Mouse (Mus musculus) neural tube, embryonic 13.5 days (tissue): ENCODE measurements around the gene Fbxo44. TPM values are rescaled to one million over a fixed set of nuclear protein-coding genes. Genes with fewer than 3 reads are reported as not detected.
A peak's percentile ranks its signal among the peaks of the same experiment; 100 is the strongest.
"Not testable (repeated sequence)": the region's sequence is repeated elsewhere in the genome, so short reads cannot be mapped to it uniquely, and the experiment has no call there.

Source experiments
- ATAC-seq: fragments of 200-750 bp; cut with Nextera tagmentation; 2 replicates; pipeline ENCODE4 v1.8.0; 2017; ENCODE audit warnings: low read depth, mild to moderate bottlenecking, moderate TSS enrichment, moderate library complexity
- H3K27ac ChIP-seq: fragments of 300-500 bp; sonication (generic); replicated peaks from 2 replicates; pipeline ENCODE4 v1.5.1; 2015; ENCODE audit warnings: moderate library complexity, mild to moderate bottlenecking, inconsistent platforms
- H3K27me3 ChIP-seq: fragments of 300-500 bp; sonication (generic); 2 replicates; pipeline ENCODE4 v1.6.1; 2015; ENCODE audit warnings: mild to moderate bottlenecking, inconsistent platforms
- H3K36me3 ChIP-seq: fragments of 300-500 bp; sonication (generic); 2 replicates; pipeline ENCODE4 v1.6.1; 2015; ENCODE audit warnings: mild to moderate bottlenecking, inconsistent platforms
- H3K4me1 ChIP-seq: fragments of 300-500 bp; sonication (generic); replicated peaks from 2 replicates; pipeline ENCODE4 v1.6.1; 2015; ENCODE audit warnings: inconsistent platforms
- H3K4me2 ChIP-seq: fragments of 300-500 bp; sonication (generic); 2 replicates; pipeline ENCODE4 v1.6.1; 2015; ENCODE audit warnings: inconsistent platforms, mild to moderate bottlenecking, moderate library complexity
- H3K4me3 ChIP-seq: fragments of 300-500 bp; sonication (generic); 2 replicates; pipeline ENCODE4 v1.5.1; 2015; ENCODE audit warnings: mild to moderate bottlenecking, inconsistent platforms
- H3K9ac ChIP-seq: fragments of 300-500 bp; sonication (generic); 2 replicates; pipeline ENCODE4 v1.6.1; 2015; ENCODE audit warnings: moderate library complexity, mild to moderate bottlenecking, inconsistent platforms
- H3K9me3 ChIP-seq: fragments of 300-500 bp; sonication (generic); 2 replicates; pipeline ENCODE4 v1.6.1; 2016; ENCODE audit warnings: inconsistent platforms
- WGBS: fragments of 180-500 bp; shearing (Covaris S2); methylation state at CpG from one replicate; pipeline ENCODE4 v1.1.7; 2015; 5-methylcytosine and 5-hydroxymethylcytosine counted together
- polyA plus RNA-seq: library from polyadenylated mRNA; unstranded; fragments of >200 nt; fragmentation: Nextera tagmentation; extraction: Ambion mirVana; gene quantifications from 2 replicates; pipeline ENCODE4 v1.2.1, GENCODE M21; 2015

Gene Fbxo44
- 81.4 and 87.6 TPM in 2 replicates for polyA plus RNA-seq

GRCm38 (mm10) chr4:148160436-148161390, at the start of gene Fbxo44, which contains the start of gene Fbxo2:
Fbxo44 (minus strand) TSS chr4:148160482.
Fbxo2 (plus strand) TSS chr4:148160621.
- ATAC-seq, result peak; percentile 81
- Histone ChIP-seq H3K36me3 (peaks cover 19% of the 10 kb centered on the region), H3K27me3 (peaks cover 50% of the 10 kb centered on the region), H3K4me1 (peaks cover 55% of the 10 kb centered on the region), H3K9ac (peak within 1 kb of the TSS; percentile 93), H3K4me3 (peak within 1 kb of the TSS; percentile 78), H3K9me3 (no peaks in the 10 kb centered on the region), H3K4me2 (peak within 1 kb of the TSS; percentile 90), H3K27ac (peak within 1 kb of the TSS; percentile 93)
- 1% methylated on average over 42 of the region's 43 CpGs for WGBS

- no peak for ATAC-seq
- WGBS, result 36% methylated on average over 6 of the region's 6 CpGs
- no peak overlapping the region for H3K4me2 ChIP-seq
Observed at GRCm38 (mm10) chr4:148204873-148205232, 44.6 kb upstream of the Fbxo44 start.

GRCm38 (mm10) chr4:148204061-148204872, 44.0 kb upstream of the Fbxo44 start:
- Histone ChIP-seq H3K4me2 (no peak overlapping the region), H3K9me3 (no peaks in the 10 kb centered on the region), H3K4me3 (no peak overlapping the region), H3K27me3 (no peaks in the 10 kb centered on the region), H3K27ac (peak overlapping the region; percentile 68), H3K9ac (no peak overlapping the region), H3K4me1 (peaks cover 25% of the 10 kb centered on the region), H3K36me3 (no peaks in the 10 kb centered on the region)
- no peak for ATAC-seq
- 55% methylated on average over 15 of the region's 15 CpGs for WGBS

More at GRCm38 (mm10) chr4:148204873-148205232, 44.6 kb upstream of the Fbxo44 start:
- H3K9ac ChIP-seq, result no peak overlapping the region
- H3K4me1 ChIP-seq, result peaks cover 24% of the 10 kb centered on the region
- no peaks in the 10 kb centered on the region for H3K9me3 ChIP-seq
- no peaks in the 10 kb centered on the region for H3K36me3 ChIP-seq
- no peak overlapping the region for H3K4me3 ChIP-seq
- peak overlapping the region; percentile 68 for H3K27ac ChIP-seq
- no peaks in the 10 kb centered on the region for H3K27me3 ChIP-seq

- Histone ChIP-seq H3K27ac (no peak overlapping the region), H3K4me3 (no peak overlapping the region), H3K9ac (no peak overlapping the region), H3K4me2 (no peak overlapping the region), H3K36me3 (no peaks in the 10 kb centered on the region), H3K4me1 (peaks cover 32% of the 10 kb centered on the region), H3K9me3 (no peaks in the 10 kb centered on the region), H3K27me3 (no peaks in the 10 kb centered on the region)
- no peak for ATAC-seq
- WGBS, result 91% methylated on average over 2 of the region's 2 CpGs
Observed at GRCm38 (mm10) chr4:148203557-148203956, 43.3 kb upstream of the Fbxo44 start.

- H3K36me3 ChIP-seq, result no peaks in the 10 kb centered on the region
- WGBS, result 13% methylated on average over 10 of the region's 10 CpGs
- peaks cover 17% of the 10 kb centered on the region; the same call in 1 of the 2 replicates for H3K4me1 ChIP-seq
- H3K27ac ChIP-seq, result peak overlapping the region; percentile 46; the same call in 1 of the 2 replicates
- no peak overlapping the region for H3K4me2 ChIP-seq
- H3K9ac ChIP-seq, result peak overlapping the region; percentile 35; the same call in 1 of the 2 replicates
- no peak for ATAC-seq
- no peak overlapping the region for H3K4me3 ChIP-seq
- H3K9me3 ChIP-seq, result no peaks in the 10 kb centered on the region
- H3K27me3 ChIP-seq, result no peaks in the 10 kb centered on the region
Observed at GRCm38 (mm10) chr4:148198721-148199120, 38.4 kb upstream of the Fbxo44 start.

- no peak overlapping the region for H3K4me3 ChIP-seq
- H3K9me3 ChIP-seq, result no peaks in the 10 kb centered on the region
- H3K36me3 ChIP-seq, result no peaks in the 10 kb centered on the region
- peaks cover 17% of the 10 kb centered on the region for H3K4me1 ChIP-seq
- H3K4me2 ChIP-seq, result no peak overlapping the region
- no peak overlapping the region for H3K27ac ChIP-seq
- ATAC-seq, result no peak
- peaks cover 5% of the 10 kb centered on the region; the same call in 1 of the 2 replicates for H3K27me3 ChIP-seq
- H3K9ac ChIP-seq, result no peak overlapping the region; the same call in 1 of the 2 replicates
Observed at GRCm38 (mm10) chr4:148194400-148194799, 34.1 kb upstream of the Fbxo44 start.

GRCm38 (mm10) chr4:148192707-148193245, 32.5 kb upstream of the Fbxo44 start:
- Histone ChIP-seq H3K9me3 (no peaks in the 10 kb centered on the region), H3K36me3 (no peaks in the 10 kb centered on the region), H3K27ac (peak overlapping the region; percentile 46; the same call in 1 of the 2 replicates), H3K4me2 (no peak overlapping the region; the same call in 1 of the 2 replicates), H3K4me3 (no peak overlapping the region), H3K9ac (no peak overlapping the region), H3K27me3 (peaks cover 6% of the 10 kb centered on the region; the same call in 1 of the 2 replicates), H3K4me1 (peaks cover 7% of the 10 kb centered on the region)
- 0 out of 2 replicates have a peak, but pooled peaks have one; percentile 27 for ATAC-seq
- 32% methylated on average over 11 of the region's 11 CpGs for WGBS

GRCm38 (mm10) chr4:148188767-148189166, 28.5 kb upstream of the Fbxo44 start:
- peaks cover 19% of the 10 kb centered on the region for H3K4me1 ChIP-seq
- H3K9ac ChIP-seq, H3K4me3 ChIP-seq, H3K9me3 ChIP-seq, H3K4me2 ChIP-seq, H3K27ac ChIP-seq, ATAC-seq, H3K27me3 ChIP-seq, H3K36me3 ChIP-seq: not testable (repeated sequence)
- WGBS, result 80% methylated on average over 1 of the region's 1 CpGs

- no peaks in the 10 kb centered on the region for H3K36me3 ChIP-seq
- no peak overlapping the region for H3K27ac ChIP-seq
- H3K4me2 ChIP-seq, result no peak overlapping the region
- no peak for ATAC-seq
- no peak overlapping the region for H3K4me3 ChIP-seq
- WGBS, result 69% methylated on average over 4 of the region's 4 CpGs
- H3K4me1 ChIP-seq, result peaks cover 16% of the 10 kb centered on the region
- peaks cover 6% of the 10 kb centered on the region; the same call in 1 of the 2 replicates for H3K27me3 ChIP-seq
- H3K9me3 ChIP-seq, result no peaks in the 10 kb centered on the region
- H3K9ac ChIP-seq, result no peak overlapping the region
Observed at GRCm38 (mm10) chr4:148185819-148186218, 25.5 kb upstream of the Fbxo44 start.

- Histone ChIP-seq H3K4me2 (no peak overlapping the region), H3K27ac (peak overlapping the region; percentile 7; the same call in 1 of the 2 replicates), H3K27me3 (peaks cover 3% of the 10 kb centered on the region; the same call in 1 of the 2 replicates), H3K4me1 (peaks cover 16% of the 10 kb centered on the region), H3K36me3 (no peaks in the 10 kb centered on the region), H3K4me3 (no peak overlapping the region), H3K9ac (no peak overlapping the region; the same call in 1 of the 2 replicates), H3K9me3 (no peaks in the 10 kb centered on the region)
- peak; percentile 40; the same call in 1 of the 2 replicates for ATAC-seq
- WGBS, result 33% methylated on average over 9 of the region's 9 CpGs
Observed at GRCm38 (mm10) chr4:148184564-148184963, 24.3 kb upstream of the Fbxo44 start.

GRCm38 (mm10) chr4:148182363-148182762, 22.1 kb upstream of the Fbxo44 start:
- Histone ChIP-seq H3K27ac (peak overlapping the region; percentile 62; the same call in 1 of the 2 replicates), H3K4me2 (no peak overlapping the region), H3K36me3 (no peaks in the 10 kb centered on the region), H3K4me1 (peaks cover 23% of the 10 kb centered on the region), H3K9me3 (no peaks in the 10 kb centered on the region), H3K27me3 (no peaks in the 10 kb centered on the region), H3K4me3 (no peak overlapping the region), H3K9ac (no peak overlapping the region)
- ATAC-seq, result no peak
- WGBS, result 37% methylated on average over 8 of the region's 8 CpGs
